Mouse (Mus musculus) adrenal gland, adult 2 months (tissue): ENCODE measurements around the gene Grm5. TPM values are rescaled to one million over a fixed set of nuclear protein-coding genes. Genes with fewer than 3 reads are reported as not detected.

Experiments
- DNase-seq: peaks from one replicate; pipeline ENCODE4 v3.0.0; 2021
- polyA plus RNA-seq: library from polyadenylated mRNA; depleted of rRNA; stranded (reverse); fragments of >200 nt; gene quantifications from 2 replicates; pipeline ENCODE4 v1.2.3, GENCODE M21; 2012; rRNA removed
- total RNA-seq, 2 experiments: library from RNA; stranded (reverse); gene quantifications; 2 replicates each; pipeline ENCODE4 v1.2.3; 2021

Grm5 gene
- total and polyA plus RNA-seq, 3 experiments: not detected

DNA sequence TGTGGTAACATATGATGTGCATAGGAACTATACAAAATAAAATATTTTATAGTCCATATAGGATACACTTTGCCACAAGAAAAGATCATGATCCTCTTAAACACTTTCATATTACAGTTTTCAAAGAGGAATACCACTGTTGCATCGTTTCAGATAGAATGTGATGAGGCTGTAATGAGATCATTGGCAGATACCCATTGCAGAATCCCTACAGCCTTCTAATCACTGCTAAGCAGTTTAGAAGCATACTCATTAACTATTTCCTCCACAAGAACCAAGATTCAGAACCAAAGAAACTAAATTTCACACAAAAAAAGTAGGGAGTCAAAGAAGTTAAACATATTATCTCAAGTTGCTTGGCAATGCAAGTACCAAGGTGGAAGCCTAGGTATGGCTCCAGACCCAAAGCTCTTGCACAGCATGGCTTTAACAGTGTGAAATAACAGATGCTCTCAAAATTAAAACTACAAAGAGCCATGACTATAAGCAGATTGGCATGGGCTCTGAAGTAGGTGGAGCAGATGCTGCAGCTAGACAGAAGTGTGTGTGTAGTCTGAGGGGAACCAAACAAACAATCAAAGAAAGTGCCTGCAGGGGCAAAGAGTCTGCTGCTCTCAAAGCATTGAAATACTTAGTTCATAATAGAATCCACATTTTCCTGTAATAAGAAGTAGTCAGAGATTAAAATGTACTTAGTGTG lies 575.7 kb downstream of the Grm5 start:
- no peak for DNase-seq

GRCm38 (mm10) chr7:88161586-88161985 lies 577.6 kb downstream of the Grm5 start:
- DNase-seq: no peak

Other genes starting within 250 kb of the Grm5 start
- gene Tyr, start 90.7 kb upstream of the Grm5 start, total RNA-seq: not detected
- not detected in 2 replicates for gene Tyr, start 90.7 kb upstream of the Grm5 start, polyA plus RNA-seq